Mouse (Mus musculus): ENCODE measurements at regions not wholly inside any gene's neighbourhood (a gene's known extent, or its start where the extent isn't known, plus 50 kb on each side); places are given as distances from the start of the nearest gene placed in this dataset.
"Not testable (repeated sequence)": the region's sequence is repeated elsewhere in the genome, so short reads cannot be mapped to it uniquely, and the experiment has no call there.

DNA sequence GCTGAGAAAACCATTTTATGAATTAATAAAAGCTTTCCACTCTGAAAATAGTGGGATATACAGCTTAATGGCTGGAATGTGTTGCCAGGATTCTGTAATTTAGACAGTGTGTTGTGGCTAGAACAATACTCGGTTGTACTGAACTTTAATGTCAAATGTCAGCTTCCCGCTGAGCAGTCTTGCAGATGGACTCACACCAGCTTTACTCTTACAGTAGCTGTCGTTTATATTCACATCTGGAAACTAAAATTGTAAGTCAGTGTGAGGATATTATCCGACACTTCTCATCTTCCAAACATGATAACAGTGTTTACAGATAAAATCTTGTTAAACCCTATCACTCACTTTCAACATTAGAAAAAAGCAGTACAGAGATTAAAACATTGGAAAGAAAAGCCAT is 328.3 kb upstream of the Gje1 start:
- no peak for ATAC-seq (ENCODE audit: low FRiP score, low read depth)
- no peak overlapping the region for H3K4me3 ChIP-seq
- H3K4me1 ChIP-seq: no peaks in the 10 kb centered on the region
- H3K36me3 ChIP-seq: no peaks in the 10 kb centered on the region
- 65% methylated on average over 4 of the region's 4 CpGs for WGBS
- no peak overlapping the region for H3K9ac ChIP-seq
- no peaks in the 10 kb centered on the region for H3K9me3 ChIP-seq
- no peak overlapping the region for H3K4me2 ChIP-seq (replicated peaks)
- no peaks in the 10 kb centered on the region for H3K27me3 ChIP-seq
- H3K27ac ChIP-seq: no peak overlapping the region

DNA sequence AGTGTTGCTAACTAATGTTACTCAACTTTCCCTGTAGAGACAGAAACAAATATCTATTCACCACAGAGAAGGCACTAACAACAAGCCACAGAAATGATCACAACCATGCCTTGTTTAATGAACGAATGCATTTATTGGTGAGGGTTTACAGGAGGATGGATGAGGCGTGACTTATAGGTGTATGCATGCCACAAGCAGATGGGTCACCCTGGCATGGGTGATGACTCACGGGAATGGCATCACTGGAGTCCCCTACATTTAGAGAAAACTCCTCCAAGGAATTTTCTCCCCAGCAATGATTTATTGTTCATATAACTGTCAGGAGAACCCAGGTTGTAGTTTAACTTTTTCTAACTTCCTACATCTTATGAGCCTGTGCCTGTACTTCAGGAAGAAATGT is 319.6 kb upstream of the Gje1 start:
- Histone ChIP-seq H3K4me1 (no peaks in the 10 kb centered on the region), H3K4me3 (no peak overlapping the region), H3K9me3 (no peaks in the 10 kb centered on the region), H3K9ac (no peak overlapping the region), H3K27me3 (no peaks in the 10 kb centered on the region), H3K27ac (no peak overlapping the region), H3K36me3 (no peaks in the 10 kb centered on the region), H3K4me2 (replicated peaks) (no peak overlapping the region)
- 84% methylated on average over 3 of the region's 3 CpGs for WGBS
- no peak for ATAC-seq (ENCODE audit: low FRiP score, low read depth)

DNA sequence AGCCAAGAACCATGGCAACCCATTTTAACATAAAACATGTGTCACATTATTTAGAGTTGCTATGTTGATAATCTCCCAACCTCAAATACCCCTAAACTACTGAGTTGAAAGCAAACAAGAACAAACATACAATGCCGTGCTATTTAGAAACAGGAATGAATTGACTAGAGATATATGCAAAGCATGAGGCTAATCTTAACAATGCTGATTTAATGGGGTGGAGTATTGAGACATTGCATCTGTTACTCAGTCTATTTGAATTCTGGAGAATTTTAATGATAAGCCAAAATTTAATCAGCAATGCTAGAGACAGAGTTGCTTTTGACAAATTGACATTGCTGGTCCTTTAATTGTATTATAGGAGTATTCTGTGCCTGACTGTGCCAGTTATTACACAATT is 313.5 kb upstream of the Gje1 start:
- no peak overlapping the region for H3K27ac ChIP-seq
- no peak for ATAC-seq (ENCODE audit: low FRiP score, low read depth)
- no peaks in the 10 kb centered on the region for H3K9me3 ChIP-seq
- no peaks in the 10 kb centered on the region for H3K4me1 ChIP-seq
- H3K9ac ChIP-seq: no peak overlapping the region
- H3K27me3 ChIP-seq: no peaks in the 10 kb centered on the region
- WGBS: 91% methylated on average over 1 of the region's 1 CpGs
- H3K4me2 ChIP-seq (replicated peaks): no peak overlapping the region
- H3K4me3 ChIP-seq: no peak overlapping the region
- H3K36me3 ChIP-seq: no peaks in the 10 kb centered on the region

DNA sequence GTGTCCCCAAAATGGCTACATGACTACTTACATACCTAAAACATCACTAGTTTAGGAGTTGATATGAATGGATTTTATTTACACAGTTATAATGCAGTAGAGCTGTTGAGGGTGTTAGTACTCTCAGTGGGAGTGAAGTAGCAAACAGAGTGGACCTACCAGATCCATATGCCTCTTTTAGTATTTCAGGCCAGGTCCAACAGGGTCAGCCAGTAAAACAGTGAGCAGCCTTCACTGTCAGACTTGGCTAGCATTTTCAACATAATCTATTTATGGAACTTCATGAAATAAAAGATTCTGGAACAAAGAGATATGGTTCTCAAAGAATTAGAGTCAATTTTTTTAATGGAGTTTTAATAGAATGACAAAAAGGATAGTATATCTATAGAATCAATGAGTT is 311.1 kb upstream of the Gje1 start:
- H3K4me3 ChIP-seq: no peak overlapping the region
- H3K4me2 ChIP-seq (replicated peaks): no peak overlapping the region
- no peaks in the 10 kb centered on the region for H3K4me1 ChIP-seq
- no peaks in the 10 kb centered on the region for H3K36me3 ChIP-seq
- H3K27ac ChIP-seq: no peak overlapping the region
- H3K9me3 ChIP-seq: no peaks in the 10 kb centered on the region
- ATAC-seq (ENCODE audit: low FRiP score, low read depth): no peak
- no peaks in the 10 kb centered on the region for H3K27me3 ChIP-seq
- no peak overlapping the region for H3K9ac ChIP-seq

DNA sequence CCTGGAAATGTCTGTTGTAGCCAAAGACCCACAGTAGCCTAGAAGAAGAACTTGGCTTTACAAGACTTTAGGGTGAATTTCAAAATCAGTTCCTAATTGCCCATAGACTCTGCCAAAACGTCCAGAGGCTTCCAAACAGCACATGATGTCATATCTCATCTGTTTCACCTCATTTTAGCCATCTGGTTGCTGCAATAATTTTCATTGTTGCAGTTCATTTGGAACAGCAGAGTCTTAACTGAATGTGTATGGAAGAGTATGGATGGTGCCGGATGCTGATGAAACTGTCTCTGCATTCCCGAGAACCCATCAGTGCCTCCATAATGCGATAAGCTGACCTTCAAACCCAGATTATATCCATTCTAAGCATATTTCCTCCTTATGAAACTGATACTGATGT is 295.9 kb upstream of the Gje1 start:
- no peak for ATAC-seq (ENCODE audit: low FRiP score, low read depth)
- H3K9ac ChIP-seq: no peak overlapping the region
- no peaks in the 10 kb centered on the region for H3K4me1 ChIP-seq
- no peaks in the 10 kb centered on the region for H3K27me3 ChIP-seq
- WGBS: 74% methylated on average over 4 of the region's 4 CpGs
- no peak overlapping the region for H3K27ac ChIP-seq
- no peak overlapping the region for H3K4me2 ChIP-seq (replicated peaks)
- no peaks in the 10 kb centered on the region for H3K9me3 ChIP-seq
- H3K4me3 ChIP-seq: no peak overlapping the region
- no peaks in the 10 kb centered on the region for H3K36me3 ChIP-seq

DNA sequence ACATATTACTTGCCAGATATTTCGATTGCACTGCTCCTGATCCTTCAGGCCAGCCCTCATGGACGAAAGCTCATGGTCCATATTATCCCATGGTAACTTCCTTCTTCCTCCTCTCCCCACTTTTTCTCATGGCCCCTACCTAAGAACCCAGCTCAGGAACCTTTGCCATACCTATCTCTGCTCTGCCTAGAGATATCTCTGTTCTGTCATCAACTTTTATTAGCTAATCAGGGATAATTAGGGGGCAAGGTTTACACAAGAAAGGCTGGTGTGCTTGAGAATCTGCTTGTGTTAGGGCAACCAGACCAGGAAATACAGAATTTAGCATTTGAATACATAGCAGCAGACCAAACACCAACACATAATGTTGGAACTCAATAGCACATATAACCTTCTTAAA is 278.4 kb upstream of the Gje1 start:
- Histone ChIP-seq H3K4me2 (replicated peaks) (no peak overlapping the region), H3K4me3 (no peak overlapping the region), H3K27me3 (no peaks in the 10 kb centered on the region), H3K9ac (no peak overlapping the region), H3K9me3 (no peaks in the 10 kb centered on the region), H3K27ac (no peak overlapping the region), H3K36me3 (no peaks in the 10 kb centered on the region), H3K4me1 (no peaks in the 10 kb centered on the region)
- WGBS: 77% methylated on average over 2 of the region's 2 CpGs
- no peak for ATAC-seq (ENCODE audit: low FRiP score, low read depth)

DNA sequence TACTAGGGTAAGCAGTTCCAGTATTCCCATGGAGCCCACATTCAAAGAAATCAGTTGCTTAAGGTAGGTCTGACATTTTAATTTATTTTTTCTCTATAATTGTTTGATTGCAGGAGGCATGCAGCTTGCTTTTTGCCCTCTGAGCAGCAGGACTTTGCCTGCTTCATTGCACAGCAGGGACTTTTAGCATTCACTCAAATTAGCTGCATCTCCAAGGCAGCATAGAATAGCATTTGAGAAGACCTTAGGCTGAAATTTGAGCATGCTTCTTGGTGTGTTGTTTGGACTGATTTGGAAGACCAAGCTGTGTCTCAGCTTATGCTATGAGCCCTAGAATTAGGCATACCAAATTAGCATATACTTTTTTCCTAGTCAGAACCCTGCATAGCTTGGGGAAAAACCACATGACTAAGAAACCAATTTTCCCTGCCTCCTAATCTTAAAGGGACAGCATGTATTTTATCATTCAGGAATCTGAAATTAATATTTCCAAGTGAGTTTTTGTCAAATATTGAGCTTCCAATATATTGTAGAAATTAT is 271.7 kb upstream of the Gje1 start:
- H3K27me3 ChIP-seq: no peaks in the 10 kb centered on the region
- H3K4me1 ChIP-seq: no peaks in the 10 kb centered on the region
- no peak overlapping the region for H3K27ac ChIP-seq
- no peak overlapping the region for H3K4me2 ChIP-seq (replicated peaks)
- H3K4me3 ChIP-seq: no peak overlapping the region
- no peaks in the 10 kb centered on the region for H3K9me3 ChIP-seq
- H3K36me3 ChIP-seq: no peaks in the 10 kb centered on the region
- no peak overlapping the region for H3K9ac ChIP-seq
- ATAC-seq (ENCODE audit: low FRiP score, low read depth): no peak

DNA sequence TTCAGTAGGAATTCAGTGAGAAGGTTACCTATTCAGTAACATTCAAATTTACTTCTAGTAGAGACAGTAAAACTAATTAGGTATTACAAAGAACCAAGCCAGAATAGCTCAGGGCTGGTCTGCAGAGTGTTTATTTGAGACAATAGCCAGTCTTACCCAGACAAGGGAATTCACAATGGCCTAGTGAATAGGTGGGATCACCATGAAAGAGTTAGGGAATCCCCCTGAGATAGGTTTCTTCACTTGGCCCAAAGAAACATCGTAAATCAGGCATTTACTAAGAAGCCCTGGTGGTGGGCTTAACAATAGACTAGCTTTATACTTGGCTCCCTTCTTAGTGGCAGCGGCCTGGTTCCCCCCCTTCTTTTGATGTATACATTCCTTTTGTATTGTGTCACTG is 268.6 kb upstream of the Gje1 start:
- H3K9ac ChIP-seq; H3K4me2 ChIP-seq (replicated peaks); H3K36me3 ChIP-seq; H3K4me1 ChIP-seq; H3K27me3 ChIP-seq; H3K27ac ChIP-seq; H3K4me3 ChIP-seq; ATAC-seq (ENCODE audit: low FRiP score, low read depth); H3K9me3 ChIP-seq: not testable (repeated sequence)
- WGBS: 61% methylated on average over 2 of the region's 2 CpGs

DNA sequence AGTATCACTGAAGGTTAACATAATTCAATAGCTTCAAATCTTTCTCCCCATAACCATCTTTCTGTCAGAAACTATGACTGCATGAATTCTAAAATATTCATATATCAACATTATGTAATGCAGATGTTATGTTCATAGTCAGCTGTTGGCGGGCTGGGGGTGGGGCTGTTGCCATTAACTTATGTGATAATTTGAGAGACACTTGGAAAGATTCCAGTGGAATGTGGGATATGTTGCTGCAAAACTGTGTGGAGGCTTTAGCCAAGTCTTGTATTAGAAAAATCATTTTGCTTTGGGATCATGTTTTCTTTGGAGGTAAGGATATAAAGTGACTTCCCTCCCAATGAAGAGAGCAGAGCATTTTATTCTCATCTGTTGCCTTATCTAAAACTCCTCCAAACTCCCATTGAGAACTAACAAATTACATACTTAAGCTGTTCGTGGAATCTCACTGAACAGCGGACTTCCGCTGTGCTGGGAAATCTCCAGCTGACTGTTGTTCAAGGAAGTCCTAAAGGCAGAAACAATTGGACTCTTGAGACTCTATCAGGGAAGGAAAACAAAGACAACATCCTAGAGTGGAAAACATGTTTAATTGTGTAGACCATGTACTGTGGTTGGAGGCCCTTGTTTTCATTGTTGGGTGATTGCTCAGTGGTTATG is 260.2 kb upstream of the Gje1 start:
- Histone ChIP-seq H3K4me3 (no peak overlapping the region), H3K9ac (no peak overlapping the region), H3K27ac (no peak overlapping the region), H3K4me1 (peaks cover 2% of the 10 kb centered on the region; the same call in 1 of the 2 replicates), H3K36me3 (no peaks in the 10 kb centered on the region), H3K27me3 (no peaks in the 10 kb centered on the region), H3K4me2 (replicated peaks) (no peak overlapping the region), H3K9me3 (no peaks in the 10 kb centered on the region)
- 58% methylated on average over 4 of the region's 4 CpGs for WGBS
- ATAC-seq (ENCODE audit: low FRiP score, low read depth): peak; percentile 61; the same call in 1 of the 2 replicates

DNA sequence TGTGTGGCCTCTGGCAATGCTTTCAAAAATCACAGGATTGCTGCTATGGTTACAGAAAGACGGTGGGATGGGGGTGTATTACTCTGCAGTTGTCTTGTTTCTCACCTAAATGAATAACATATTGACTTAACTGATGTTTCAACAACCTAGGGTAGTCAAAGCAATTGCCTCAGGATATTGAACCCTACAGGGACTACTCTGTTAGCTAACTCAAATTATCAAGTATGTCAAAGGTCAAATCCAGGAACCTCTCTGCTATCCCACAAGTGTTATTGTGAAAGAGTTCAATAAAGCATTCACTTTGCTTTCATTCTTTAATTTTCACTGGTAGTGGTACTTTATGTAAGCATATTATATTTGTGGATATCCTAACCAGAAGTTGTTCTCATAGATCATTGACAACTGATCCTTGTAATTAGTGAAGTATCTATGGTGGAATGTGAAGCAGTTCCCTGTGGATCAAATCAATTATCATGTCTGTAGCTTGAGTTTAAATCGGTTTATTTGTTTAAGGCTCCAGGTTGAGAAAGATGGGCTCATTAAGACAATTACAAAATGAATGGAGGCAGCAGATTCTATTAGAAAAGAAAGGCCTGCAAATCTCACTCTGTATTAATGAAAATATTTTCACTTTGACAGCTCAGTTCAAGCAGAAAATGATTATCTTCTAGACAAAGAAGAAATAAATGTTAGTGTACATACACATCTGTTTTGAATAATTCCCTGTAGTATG is 259.4 kb upstream of the Gje1 start:
- Histone ChIP-seq H3K4me2 (replicated peaks) (no peak overlapping the region), H3K27ac (no peak overlapping the region), H3K4me3 (no peak overlapping the region), H3K9me3 (no peaks in the 10 kb centered on the region), H3K9ac (no peak overlapping the region), H3K27me3 (no peaks in the 10 kb centered on the region), H3K36me3 (no peaks in the 10 kb centered on the region), H3K4me1 (peaks cover 2% of the 10 kb centered on the region; the same call in 1 of the 2 replicates)
- no peak for ATAC-seq (ENCODE audit: low FRiP score, low read depth)
- WGBS: 34% methylated on average over 2 of the region's 2 CpGs

DNA sequence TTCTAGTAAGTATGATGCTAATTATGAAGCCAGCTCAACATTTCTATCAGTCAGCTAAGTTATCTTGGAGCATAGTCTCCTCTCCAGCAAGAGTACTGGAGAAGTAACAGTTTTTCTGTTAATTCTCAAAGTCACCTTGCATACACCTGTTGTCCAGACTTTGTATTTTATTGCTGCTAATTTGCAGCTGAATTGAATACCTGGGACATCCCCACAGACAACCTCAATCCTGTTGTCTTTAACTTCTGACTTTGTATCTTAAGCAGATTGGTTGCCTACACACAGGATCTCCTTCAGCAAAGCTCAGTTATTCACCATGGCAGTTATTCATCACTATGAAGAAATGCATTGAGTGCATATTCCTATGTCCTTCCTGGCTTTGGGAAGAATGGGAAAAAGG is 251.7 kb upstream of the Gje1 start:
- ATAC-seq (ENCODE audit: low FRiP score, low read depth): no peak
- Histone ChIP-seq H3K36me3 (no peaks in the 10 kb centered on the region), H3K4me3 (no peak overlapping the region), H3K27ac (no peak overlapping the region), H3K9ac (no peak overlapping the region), H3K9me3 (no peaks in the 10 kb centered on the region), H3K27me3 (no peaks in the 10 kb centered on the region), H3K4me1 (no peaks in the 10 kb centered on the region), H3K4me2 (replicated peaks) (no peak overlapping the region)

DNA sequence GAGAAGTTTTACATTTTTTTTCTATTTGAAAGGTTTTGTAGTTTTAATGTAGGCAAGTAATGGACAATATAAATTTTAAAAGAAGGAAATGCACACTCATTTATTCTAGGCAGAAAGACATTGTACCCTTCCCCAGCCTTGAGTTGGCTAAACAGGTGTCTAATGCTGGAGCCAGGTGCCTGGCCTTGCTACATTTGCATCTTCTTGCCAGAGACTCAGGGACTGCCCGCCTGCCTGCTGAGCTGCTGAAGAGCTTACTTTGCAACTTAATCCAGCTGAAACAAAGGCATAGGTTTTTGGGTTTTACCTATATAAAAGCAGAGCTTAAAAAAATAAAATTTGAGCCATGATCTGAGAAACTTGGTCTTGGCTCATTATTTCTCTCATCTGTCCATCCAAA is 249.6 kb upstream of the Gje1 start:
- Histone ChIP-seq H3K27me3 (no peaks in the 10 kb centered on the region), H3K36me3 (no peaks in the 10 kb centered on the region), H3K4me1 (no peaks in the 10 kb centered on the region), H3K4me2 (replicated peaks) (no peak overlapping the region), H3K4me3 (no peak overlapping the region), H3K27ac (no peak overlapping the region), H3K9ac (no peak overlapping the region), H3K9me3 (no peaks in the 10 kb centered on the region)
- 45% methylated on average over 1 of the region's 1 CpGs for WGBS
- no peak for ATAC-seq (ENCODE audit: low FRiP score, low read depth)

DNA sequence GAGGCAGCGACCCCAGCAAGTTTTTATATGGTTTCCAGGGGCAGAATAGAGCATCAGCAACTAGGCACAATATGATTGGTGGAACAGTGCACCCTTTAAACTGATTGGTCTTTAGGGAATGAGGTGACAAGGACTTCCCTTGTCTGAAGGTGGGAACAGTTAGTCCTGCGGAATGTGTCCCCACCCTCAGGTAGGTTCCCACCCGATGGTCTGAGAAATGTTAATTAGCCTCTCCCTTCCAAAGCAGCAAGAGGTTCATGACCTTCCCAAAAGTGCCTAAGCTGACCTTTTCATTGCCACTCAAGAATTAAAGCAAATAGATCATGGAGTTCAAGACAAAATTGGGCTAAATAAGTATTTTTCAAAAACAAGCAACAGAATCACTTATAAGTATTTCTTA is 248.8 kb upstream of the Gje1 start:
- not testable (repeated sequence) for ATAC-seq (ENCODE audit: low FRiP score, low read depth); H3K27me3 ChIP-seq; H3K27ac ChIP-seq; H3K4me3 ChIP-seq; H3K36me3 ChIP-seq; H3K9me3 ChIP-seq; H3K4me2 ChIP-seq (replicated peaks); H3K9ac ChIP-seq; H3K4me1 ChIP-seq
- WGBS: 71% methylated on average over 3 of the region's 3 CpGs
